Mouse (Mus musculus): ENCODE measurements around the gene Sstr4. TPM values are rescaled to one million over a fixed set of nuclear protein-coding genes. Genes with fewer than 3 reads are reported as not detected.

The Sstr4 gene
- polyA plus RNA-seq, 1 experiment, result 0.36 TPM

GRCm38 (mm10) chr2:148429001-148429505 is 33.9 kb downstream of the Sstr4 start:
- TF ChIP-seq POLR2A (IDR thresholded peaks at IDR 0.05; ENCODE audit: low read depth, low read length), result no peak
- TF ChIP-seq CTCF (conservative IDR thresholded peaks at IDR 0.05; ENCODE audit: insufficient read depth, insufficient read length, low read depth, low read length), result no peak
- peak; percentile 43 for DNase-seq
- H3K4me3 ChIP-seq (ENCODE audit: insufficient read depth, low read depth, low read length), result no peak overlapping the region
- H3K36me3 ChIP-seq (ENCODE audit: control insufficient read depth, insufficient read depth, low read length), result no peaks in the 10 kb centered on the region
- no peaks in the 10 kb centered on the region; the same call in 1 of the 2 replicates for H3K4me1 ChIP-seq (ENCODE audit: control insufficient read depth, insufficient read depth, low read length)
- H3K27me3 ChIP-seq (replicated peaks; ENCODE audit: control insufficient read depth, insufficient read depth, low read length), result no peaks in the 10 kb centered on the region
- H3K27ac ChIP-seq (ENCODE audit: insufficient read depth, low read depth, low read length), result peak overlapping the region; percentile 60; the same call in 1 of the 2 replicates

DNA sequence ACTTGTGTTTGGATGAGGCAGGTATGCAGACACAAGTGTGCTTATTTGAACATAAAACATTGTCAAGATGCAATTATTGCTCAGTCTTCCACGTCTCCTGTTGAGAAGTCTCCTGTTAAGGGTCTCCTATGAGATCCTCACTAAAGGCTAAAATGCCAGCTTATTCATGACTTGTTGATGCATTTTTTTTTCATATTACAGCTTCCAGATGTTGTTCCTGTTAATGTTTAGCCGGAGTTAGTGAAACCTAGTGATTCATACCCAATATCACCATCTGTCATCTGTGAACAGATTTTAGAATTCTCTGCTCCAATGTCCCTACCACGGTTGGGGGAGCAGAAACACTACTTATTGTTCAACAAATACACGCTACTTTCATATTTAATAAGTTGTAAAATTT is 35.8 kb downstream of the Sstr4 start:
- no peaks in the 10 kb centered on the region for H3K36me3 ChIP-seq (ENCODE audit: control insufficient read depth, insufficient read depth, low read length)
- 80% methylated on average over 4 of the region's 4 CpGs for WGBS
- no peak for DNase-seq
- H3K27me3 ChIP-seq (replicated peaks; ENCODE audit: control insufficient read depth, insufficient read depth, low read length), result no peaks in the 10 kb centered on the region
- no peak for TF ChIP-seq POLR2A (IDR thresholded peaks at IDR 0.05; ENCODE audit: low read depth, low read length)
- no peak for TF ChIP-seq CTCF (conservative IDR thresholded peaks at IDR 0.05; ENCODE audit: insufficient read depth, insufficient read length, low read depth, low read length)
- no peaks in the 10 kb centered on the region; the same call in 1 of the 2 replicates for H3K4me1 ChIP-seq (ENCODE audit: control insufficient read depth, insufficient read depth, low read length)
- no peak overlapping the region for H3K4me3 ChIP-seq (ENCODE audit: insufficient read depth, low read depth, low read length)
- no peak overlapping the region for H3K27ac ChIP-seq (ENCODE audit: insufficient read depth, low read depth, low read length)

DNA sequence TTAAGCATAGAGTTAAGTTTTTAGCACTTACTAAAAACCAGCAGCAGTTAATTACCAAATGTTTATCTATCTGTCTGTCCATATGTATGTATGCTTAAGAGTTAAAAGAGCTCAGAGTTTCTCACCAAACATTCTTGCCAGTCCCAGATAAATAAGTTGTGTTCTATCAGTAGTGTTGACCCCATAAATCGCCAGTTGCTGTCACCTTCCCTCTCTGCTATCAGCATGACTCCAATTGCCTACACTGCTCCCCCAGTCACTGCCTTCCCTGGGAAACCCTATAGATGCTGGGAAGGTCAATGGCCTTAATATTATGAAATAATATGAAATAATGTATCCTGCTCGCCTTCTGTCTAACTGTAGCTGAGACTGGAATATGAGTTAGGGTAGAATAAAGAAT is 37.2 kb downstream of the Sstr4 start:
- Histone ChIP-seq H3K4me3 (ENCODE audit: insufficient read depth, low read depth, low read length) (no peak overlapping the region), H3K27ac (ENCODE audit: insufficient read depth, low read depth, low read length) (no peak overlapping the region), H3K27me3 (replicated peaks; ENCODE audit: control insufficient read depth, insufficient read depth, low read length) (no peaks in the 10 kb centered on the region), H3K4me1 (ENCODE audit: control insufficient read depth, insufficient read depth, low read length) (no peaks in the 10 kb centered on the region; the same call in 1 of the 2 replicates), H3K36me3 (ENCODE audit: control insufficient read depth, insufficient read depth, low read length) (no peaks in the 10 kb centered on the region)
- DNase-seq, result no peak
- TF ChIP-seq POLR2A (IDR thresholded peaks at IDR 0.05; ENCODE audit: low read depth, low read length) (no peak), CTCF (conservative IDR thresholded peaks at IDR 0.05; ENCODE audit: insufficient read depth, insufficient read length, low read depth, low read length) (no peak)
- WGBS, result 68% methylated on average over 2 of the region's 2 CpGs

DNA sequence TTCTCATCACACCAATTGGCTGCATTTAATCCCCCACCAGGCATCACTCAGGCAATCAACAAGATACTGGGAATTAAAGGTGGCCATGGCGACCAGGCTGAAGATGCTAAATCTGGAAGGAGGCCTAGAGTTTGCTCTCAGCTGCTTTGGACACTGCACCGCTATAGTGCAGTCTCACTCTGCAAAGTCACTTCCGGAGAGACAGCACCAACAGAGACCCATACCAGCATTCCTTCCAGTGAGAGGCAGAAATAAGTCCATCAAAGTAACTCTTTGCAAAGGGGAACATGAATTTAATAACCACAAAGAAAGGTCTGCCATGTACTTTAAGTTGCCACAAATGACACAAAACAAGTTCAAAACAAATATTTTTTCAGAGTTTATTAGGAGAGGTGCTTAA is 41.1 kb downstream of the Sstr4 start:
- 75% methylated on average over 3 of the region's 3 CpGs for WGBS
- no peaks in the 10 kb centered on the region for H3K36me3 ChIP-seq (ENCODE audit: control insufficient read depth, insufficient read depth, low read length)
- no peak overlapping the region for H3K4me3 ChIP-seq (ENCODE audit: insufficient read depth, low read depth, low read length)
- DNase-seq, result no peak
- no peaks in the 10 kb centered on the region for H3K27me3 ChIP-seq (replicated peaks; ENCODE audit: control insufficient read depth, insufficient read depth, low read length)
- no peaks in the 10 kb centered on the region for H3K4me1 ChIP-seq (ENCODE audit: control insufficient read depth, insufficient read depth, low read length)
- H3K27ac ChIP-seq (ENCODE audit: insufficient read depth, low read depth, low read length), result no peak overlapping the region
- TF ChIP-seq POLR2A (IDR thresholded peaks at IDR 0.05; ENCODE audit: low read depth, low read length), result no peak
- no peak for TF ChIP-seq CTCF (conservative IDR thresholded peaks at IDR 0.05; ENCODE audit: insufficient read depth, insufficient read length, low read depth, low read length)

- no peaks in the 10 kb centered on the region for H3K27me3 ChIP-seq (replicated peaks; ENCODE audit: control insufficient read depth, insufficient read depth, low read length)
- no peak for DNase-seq
- H3K4me3 ChIP-seq (ENCODE audit: insufficient read depth, low read depth, low read length), result peak overlapping the region; percentile 12; the same call in 1 of the 2 replicates
- TF ChIP-seq POLR2A (IDR thresholded peaks at IDR 0.05; ENCODE audit: low read depth, low read length) (no peak), CTCF (conservative IDR thresholded peaks at IDR 0.05; ENCODE audit: insufficient read depth, insufficient read length, low read depth, low read length) (no peak)
- no peaks in the 10 kb centered on the region for H3K36me3 ChIP-seq (ENCODE audit: control insufficient read depth, insufficient read depth, low read length)
- H3K27ac ChIP-seq (ENCODE audit: insufficient read depth, low read depth, low read length), result no peak overlapping the region
- H3K4me1 ChIP-seq (ENCODE audit: control insufficient read depth, insufficient read depth, low read length), result no peaks in the 10 kb centered on the region
- 46% methylated on average over 3 of the region's 3 CpGs for WGBS
These were observed 44.6 kb downstream of the Sstr4 start for GRCm38 (mm10) chr2:148439691-148440276.

- H3K36me3 ChIP-seq (ENCODE audit: control insufficient read depth, insufficient read depth, low read length), result no peaks in the 10 kb centered on the region
- TF ChIP-seq CTCF (conservative IDR thresholded peaks at IDR 0.05; ENCODE audit: insufficient read depth, insufficient read length, low read depth, low read length) (no peak), POLR2A (IDR thresholded peaks at IDR 0.05; ENCODE audit: low read depth, low read length) (no peak)
- DNase-seq, result no peak
- H3K4me3 ChIP-seq (ENCODE audit: insufficient read depth, low read depth, low read length), result peak overlapping the region; percentile 74
- H3K27me3 ChIP-seq (replicated peaks; ENCODE audit: control insufficient read depth, insufficient read depth, low read length), result no peaks in the 10 kb centered on the region
- H3K4me1 ChIP-seq (ENCODE audit: control insufficient read depth, insufficient read depth, low read length), result no peaks in the 10 kb centered on the region
- peak overlapping the region; percentile 90 for H3K27ac ChIP-seq (ENCODE audit: insufficient read depth, low read depth, low read length)
- WGBS, result 71% methylated on average over 10 of the region's 10 CpGs
These were observed 46.3 kb downstream of the Sstr4 start for GRCm38 (mm10) chr2:148441421-148441820.

GRCm38 (mm10) chr2:148442172-148442571 is 47.0 kb downstream of the Sstr4 start:
- no peaks in the 10 kb centered on the region for H3K4me1 ChIP-seq (ENCODE audit: control insufficient read depth, insufficient read depth, low read length)
- peak overlapping the region; percentile 74 for H3K4me3 ChIP-seq (ENCODE audit: insufficient read depth, low read depth, low read length)
- no peaks in the 10 kb centered on the region for H3K36me3 ChIP-seq (ENCODE audit: control insufficient read depth, insufficient read depth, low read length)
- DNase-seq, result no peak
- 70% methylated on average over 4 of the region's 4 CpGs for WGBS
- H3K27me3 ChIP-seq (replicated peaks; ENCODE audit: control insufficient read depth, insufficient read depth, low read length), result no peaks in the 10 kb centered on the region
- H3K27ac ChIP-seq (ENCODE audit: insufficient read depth, low read depth, low read length), result peak overlapping the region; percentile 90
- no peak for TF ChIP-seq CTCF (conservative IDR thresholded peaks at IDR 0.05; ENCODE audit: insufficient read depth, insufficient read length, low read depth, low read length)
- TF ChIP-seq POLR2A (IDR thresholded peaks at IDR 0.05; ENCODE audit: low read depth, low read length), result no peak

Data from kidney, adult 2 months (tissue).